Mouse (Mus musculus) MEL (cell line): ENCODE data around the gene Bcorl1.

Experiments
- CHD2 ChIP-seq: IDR thresholded peaks from 2 replicates; pipeline ENCODE4 v1.6.1; 2011; ENCODE audit warnings: low read length, improper control_type of control experiment
- CTCF ChIP-seq, 3 experiments: IDR thresholded peaks in 2 of 3; conservative IDR thresholded peaks in 1 of 3; 2 replicates each; pipeline ENCODE4 v1.5.1; 2011 to 2012; ENCODE audit warnings: low read length in 3 of 3, low read depth in 2 of 3, mild to moderate bottlenecking in 2 of 3, improper control_type of control experiment in 1 of 3, inconsistent platforms in 1 of 3, mixed read lengths in 1 of 3, moderate library complexity in 1 of 3; ENCODE audit not compliant: control insufficient read depth in 1 of 3, insufficient read depth in 1 of 3, poor library complexity in 1 of 3, severe bottlenecking in 1 of 3
- GATA1 ChIP-seq: IDR thresholded peaks from 2 replicates; pipeline ENCODE4 v1.6.1; 2011; ENCODE audit warnings: low read depth, low read length, improper control_type of control experiment
- MYC ChIP-seq: IDR thresholded peaks from 2 replicates; pipeline ENCODE4 v1.6.1; 2011; ENCODE audit warnings: low read depth, mild to moderate bottlenecking, low read length, improper control_type of control experiment, moderate library complexity
- POLR2A ChIP-seq, 2 experiments: IDR thresholded peaks; 2 replicates each; pipeline ENCODE4 v1.6.1; 2011 to 2012; ENCODE audit warnings: low read length in 2 of 2, mild to moderate bottlenecking in 2 of 2, control low read depth in 1 of 2, improper control_type of control experiment in 1 of 2, low read depth in 1 of 2, moderate library complexity in 1 of 2; ENCODE audit not compliant: control insufficient read depth in 1 of 2, insufficient read depth in 1 of 2, poor library complexity in 1 of 2
- RCOR1 ChIP-seq: IDR thresholded peaks from 2 replicates; pipeline ENCODE4 v1.6.1; 2012; ENCODE audit warnings: low read depth, mild to moderate bottlenecking, inconsistent platforms, low read length, improper control_type of control experiment
- USF2 ChIP-seq, 2 experiments: IDR thresholded peaks; 2 replicates each; pipeline ENCODE4 v1.6.1; 2011 to 2012; ENCODE audit warnings: improper control_type of control experiment in 2 of 2, low read length in 2 of 2, borderline replicate concordance in 1 of 2, inconsistent platforms in 1 of 2, low read depth in 1 of 2, mild to moderate bottlenecking in 1 of 2; ENCODE audit not compliant: insufficient read depth in 1 of 2
- ZNF384 ChIP-seq: IDR thresholded peaks from 2 replicates; pipeline ENCODE4 v1.6.1; 2012; ENCODE audit warnings: low read depth, mild to moderate bottlenecking, inconsistent platforms, low read length, improper control_type of control experiment

GRCm38 (mm10) chrX:48383643-48384042, 42.5 kb downstream of the Bcorl1 start:
- TF ChIP-seq POLR2A (IDR thresholded peaks at IDR 0.05; ENCODE audit: control insufficient read depth in 1 of 2, insufficient read depth in 1 of 2, low read depth in 1 of 2, low read length in 2 of 2, poor library complexity in 1 of 2) (no peak), RCOR1 (no peak), CHD2 (no peak), USF2 (IDR thresholded peaks at IDR 0.05; ENCODE audit: borderline replicate concordance in 1 of 2, insufficient read depth in 1 of 2, low read depth in 1 of 2, low read length in 2 of 2) (no peak), CTCF (IDR thresholded peaks at IDR 0.05 in 2 of 3, conservative IDR thresholded peaks at IDR 0.05 in 1 of 3; ENCODE audit: control insufficient read depth in 1 of 3, insufficient read depth in 1 of 3, low read depth in 2 of 3, low read length in 3 of 3, poor library complexity in 1 of 3, severe bottlenecking in 1 of 3) (peak; percentile 56 to 84 (median 69)), GATA1 (no peak), ZNF384 (no peak), MYC (no peak)
